Mouse (Mus musculus) E14TG2a.4 (cell line): ENCODE measurements at regions not wholly inside any gene's neighbourhood (a gene's known extent, or its start where the extent isn't known, plus 50 kb on each side); places are given as distances from the start of the nearest gene placed in this dataset.

ENCODE experiments used
- CTCF ChIP-seq: conservative IDR thresholded peaks from 2 replicates; pipeline ENCODE4 v1.5.1; 2014; ENCODE audit warnings: low read length
- NANOG ChIP-seq: IDR thresholded peaks from 2 replicates; pipeline ENCODE4 v1.6.1; 2014; ENCODE audit warnings: borderline replicate concordance, low read length, mixed read lengths

GRCm38 (mm10) chr3:38174735-38175280, 309.8 kb downstream of the Ankrd50 start:
- TF ChIP-seq CTCF (no peak), NANOG (no peak)
